Mouse (Mus musculus): ENCODE measurements around the gene Cxcr5.

Gene Cxcr5

GRCm38 (mm10) chr9:44509487-44510354 is 52.0 kb downstream of the Cxcr5 start:
- in situ Hi-C loops (cut with MseI, MboI) = loop anchor here in 1 of 2 experiments (5.0 kb wide), 1 partner anchor 32 kb away; no protein-coding TSS in a partner anchor

DNA sequence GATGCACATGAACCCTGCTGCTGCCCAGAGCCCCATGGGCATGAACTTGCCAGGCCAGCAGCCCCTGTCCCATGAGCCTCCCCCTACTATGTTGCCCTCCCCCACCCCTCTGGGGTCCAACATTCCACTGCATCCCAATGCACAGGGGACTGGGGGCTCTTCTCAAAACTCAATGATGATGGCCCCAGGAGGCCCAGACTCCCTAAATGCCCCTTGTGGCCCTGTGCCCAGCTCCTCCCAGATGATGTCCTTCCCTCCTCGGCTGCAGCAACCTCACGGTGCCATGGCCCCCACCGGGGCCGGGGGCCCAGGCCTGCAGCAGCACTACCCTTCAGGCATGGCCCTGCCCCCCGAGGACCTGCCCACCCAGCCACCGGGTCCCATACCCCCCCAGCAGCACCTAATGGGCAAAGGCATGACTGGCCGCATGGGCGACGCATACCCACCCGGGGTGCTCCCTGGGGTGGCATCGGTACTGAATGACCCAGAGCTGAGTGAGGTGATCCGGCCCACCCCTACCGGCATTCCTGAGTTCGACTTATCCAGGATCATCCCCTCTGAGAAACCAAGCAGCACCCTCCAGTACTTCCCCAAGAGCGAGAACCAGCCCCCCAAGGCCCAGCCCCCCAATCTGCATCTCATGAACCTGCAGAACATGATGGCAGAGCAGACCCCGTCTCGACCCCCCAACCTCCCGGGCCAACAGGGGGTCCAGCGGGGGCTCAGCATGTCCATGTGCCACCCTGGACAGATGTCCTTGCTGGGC is 52.8 kb downstream of the Cxcr5 start:
- in situ Hi-C loops (cut with MseI, MboI) = no loop called here

DNA sequence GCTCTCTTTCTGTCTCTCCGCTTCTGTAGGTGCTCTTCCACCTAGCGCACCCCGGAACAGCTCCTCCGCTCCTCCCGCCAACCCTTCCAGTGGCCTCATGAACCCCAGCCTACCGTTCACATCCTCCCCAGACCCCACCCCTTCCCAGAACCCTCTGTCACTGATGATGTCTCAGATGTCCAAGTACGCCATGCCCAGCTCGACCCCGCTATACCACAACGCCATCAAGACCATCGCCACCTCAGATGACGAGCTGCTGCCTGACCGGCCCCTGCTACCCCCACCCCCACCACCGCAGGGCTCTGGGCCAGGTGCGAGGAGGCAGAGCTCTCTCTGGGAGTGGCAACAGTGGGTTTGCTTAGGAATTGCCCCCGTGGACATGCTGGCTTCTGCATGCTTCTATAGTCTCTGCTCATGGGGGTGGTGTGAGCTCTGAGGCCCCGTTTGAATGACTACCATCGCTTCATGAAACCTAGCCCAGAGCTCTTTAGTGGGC is 53.5 kb downstream of the Cxcr5 start:
- in situ Hi-C loops (cut with MseI, MboI) = no loop called here

GRCm38 (mm10) chr9:44507345-44507744 is 54.3 kb downstream of the Cxcr5 start:
- in situ Hi-C loops (cut with MseI, MboI) = no loop called here

DNA sequence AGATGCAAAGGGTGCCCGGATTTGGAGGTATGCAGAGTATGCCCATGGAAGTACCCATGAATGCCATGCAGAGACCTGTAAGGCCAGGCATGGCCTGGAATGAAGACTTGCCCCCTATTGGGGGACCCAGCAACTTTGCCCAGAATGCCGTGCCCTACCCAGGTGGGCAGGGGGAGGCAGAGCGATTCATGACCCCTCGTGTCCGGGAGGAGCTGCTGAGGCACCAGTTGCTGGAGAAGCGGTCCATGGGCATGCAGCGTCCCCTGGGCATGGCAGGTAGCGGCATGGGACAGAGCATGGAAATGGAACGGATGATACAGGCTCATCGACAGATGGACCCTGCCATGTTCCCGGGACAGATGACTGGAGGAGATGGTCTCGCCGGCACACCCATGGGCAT is 55.1 kb downstream of the Cxcr5 start:
- in situ Hi-C loops (cut with MseI, MboI) = no loop called here

- in situ Hi-C loops (cut with MseI, MboI) = no loop called here
Measured at GRCm38 (mm10) chr9:44505824-44506467, 55.7 kb downstream of the Cxcr5 start.

GRCm38 (mm10) chr9:44504893-44505823 is 56.5 kb downstream of the Cxcr5 start:
- in situ Hi-C loops (cut with MseI, MboI) = no loop called here

DNA sequence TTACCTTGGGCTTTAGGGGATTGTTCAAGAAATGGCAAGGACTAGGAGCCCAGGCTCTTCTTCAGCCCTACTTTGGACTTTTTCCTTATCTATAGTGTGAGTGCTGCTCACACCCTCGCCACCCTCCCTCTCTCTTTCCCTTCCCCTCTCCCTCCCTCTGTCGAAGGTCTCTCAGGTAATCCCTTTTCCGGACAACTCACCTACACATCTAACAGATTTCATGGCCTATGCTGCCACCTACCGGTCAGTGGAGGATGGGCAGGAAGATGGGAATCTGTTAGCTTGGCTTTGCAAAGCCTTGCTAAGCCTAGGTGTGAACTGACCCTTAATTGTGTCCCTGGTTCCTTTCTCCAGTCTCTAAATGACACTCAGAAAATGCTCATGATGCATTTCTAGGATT is 59.7 kb downstream of the Cxcr5 start:
- in situ Hi-C loops (cut with MseI, MboI) = no loop called here

GRCm38 (mm10) chr9:44501206-44501879 is 60.3 kb downstream of the Cxcr5 start:
- in situ Hi-C loops (cut with MseI, MboI) = no loop called here

GRCm38 (mm10) chr9:44500638-44501175 is 61.0 kb downstream of the Cxcr5 start:
- in situ Hi-C loops (cut with MseI, MboI) = no loop called here

GRCm38 (mm10) chr9:44500163-44500533 is 61.5 kb downstream of the Cxcr5 start:
- in situ Hi-C loops (cut with MseI, MboI) = no loop called here

GRCm38 (mm10) chr9:44499356-44500162 is 62.1 kb downstream of the Cxcr5 start:
- in situ Hi-C loops (cut with MseI, MboI) = no loop called here

DNA sequence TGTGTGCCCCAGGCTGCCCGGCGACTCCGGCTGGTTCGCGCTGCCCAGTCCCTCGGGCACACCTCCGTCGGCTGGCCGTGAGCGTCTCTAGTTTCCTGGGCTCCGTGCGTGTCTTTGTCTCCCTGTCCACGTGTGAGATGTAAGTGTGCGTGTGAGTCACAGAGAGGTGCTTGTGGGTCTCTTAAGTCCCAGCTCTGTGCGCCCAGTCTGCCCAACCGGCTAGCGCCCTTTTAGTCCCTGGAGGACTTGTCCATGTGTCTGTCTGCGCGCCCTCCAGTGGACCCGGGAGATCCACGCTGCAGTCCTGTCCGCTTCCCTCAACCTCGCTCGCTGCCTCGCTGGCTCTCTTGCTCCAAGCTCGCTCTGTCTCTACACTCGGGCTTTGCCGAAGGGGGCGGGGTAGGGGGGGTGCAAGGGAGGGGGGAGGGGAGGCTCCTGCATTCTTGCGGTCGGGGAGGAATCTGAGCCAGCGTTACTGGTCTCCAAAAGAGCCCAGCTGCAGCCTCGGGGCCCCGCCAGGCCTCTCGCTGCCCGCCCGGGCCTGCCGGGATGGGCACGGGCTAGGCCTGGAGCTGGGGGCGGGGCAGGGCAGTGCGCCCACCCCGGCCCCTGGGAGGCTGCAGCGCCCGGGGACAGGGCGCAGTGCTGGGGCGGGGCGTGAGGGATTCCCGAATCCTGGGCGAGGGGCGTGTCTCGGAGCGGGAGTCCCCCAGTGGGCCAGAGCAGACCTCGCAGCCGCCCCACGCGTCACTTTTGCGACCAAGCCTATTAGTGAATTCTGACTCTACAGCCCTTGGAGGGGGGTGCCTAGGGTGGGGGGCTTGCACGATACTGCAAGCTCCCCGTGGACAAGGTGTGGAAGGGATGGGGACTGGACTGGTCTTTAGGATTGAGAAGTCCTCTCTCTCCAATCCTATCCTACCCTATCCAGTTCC is 63.0 kb downstream of the Cxcr5 start:
- in situ Hi-C loops (cut with MseI, MboI) = no loop called here

DNA sequence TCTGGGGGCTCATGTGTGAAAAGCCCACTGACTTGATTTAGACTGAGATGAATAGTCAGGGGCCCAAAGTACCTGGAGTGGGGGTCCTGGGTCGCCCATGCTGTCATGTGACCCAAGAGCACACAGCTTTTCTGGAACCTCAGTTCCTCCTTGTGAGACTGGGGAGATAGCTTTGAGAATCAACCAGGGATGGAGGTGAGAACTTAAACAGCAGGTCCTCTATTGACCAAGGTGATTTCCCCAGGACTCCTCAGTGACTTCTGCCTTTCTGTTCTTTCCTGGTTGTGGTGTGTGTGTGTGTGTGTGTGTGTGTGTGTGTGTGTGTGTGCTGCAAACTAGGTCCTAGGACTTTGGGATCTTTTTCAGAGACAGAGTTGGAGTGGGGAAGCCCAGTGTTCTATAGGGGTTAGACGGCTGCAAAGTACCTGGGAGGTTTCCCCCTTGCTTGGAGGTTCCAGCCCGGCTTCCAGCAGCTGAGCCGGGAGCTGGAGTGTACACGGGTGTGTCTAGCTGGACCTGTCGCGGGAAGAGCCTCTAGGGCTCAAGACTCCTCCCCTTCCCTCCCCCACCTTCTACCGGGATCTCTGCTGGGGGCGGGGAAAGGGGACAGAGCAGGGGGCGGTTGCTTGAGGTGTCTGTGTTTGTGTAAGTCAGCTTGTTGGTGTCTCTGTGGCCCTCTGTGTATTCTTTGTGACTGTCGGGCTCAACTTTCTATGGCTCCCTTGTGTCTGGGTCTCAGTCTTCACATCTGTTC is 63.9 kb downstream of the Cxcr5 start:
- in situ Hi-C loops (cut with MseI, MboI) = no loop called here

GRCm38 (mm10) chr9:44496803-44497461 is 64.7 kb downstream of the Cxcr5 start:
- in situ Hi-C loops (cut with MseI, MboI) = no loop called here

- in situ Hi-C loops (cut with MseI, MboI) = no loop called here
Measured at GRCm38 (mm10) chr9:44495810-44496344, 65.8 kb downstream of the Cxcr5 start.
